Mouse (Mus musculus) thymus, adult 2 months (tissue): ENCODE results near the gene Dbr1.

Experiments
- CTCF ChIP-seq: fragments of 200-500 bp; IDR thresholded peaks from 2 replicates; pipeline ENCODE4 v1.5.1; 2012; ENCODE audit warnings: mild to moderate bottlenecking, control low read depth, low read length, moderate library complexity, borderline replicate concordance; ENCODE audit not compliant: control insufficient read depth, poor library complexity, insufficient read depth; ENCODE audit errors: extremely low read depth
- POLR2A ChIP-seq: fragments of 200-500 bp; IDR thresholded peaks from 2 replicates; pipeline ENCODE4 v1.6.1; 2012; ENCODE audit warnings: mild to moderate bottlenecking, low read length, control low read depth, moderate library complexity; ENCODE audit not compliant: control insufficient read depth, poor library complexity, insufficient read depth; ENCODE audit errors: extremely low read depth

- no peak for TF ChIP-seq POLR2A
- no peak for TF ChIP-seq CTCF
Observed at GRCm38 (mm10) chr9:99629281-99630011, 53.8 kb downstream of the Dbr1 start, which contains the start of gene Dzip1l.
